Mouse (Mus musculus): ENCODE data around the gene Josd1.

GRCm38 (mm10) chr15:79681973-79682372 lies 5.7 kb downstream of the Josd1 start:
- no peak for TF ChIP-seq EP300 (IDR thresholded peaks at IDR 0.05)
- TF ChIP-seq CTCF (IDR thresholded peaks at IDR 0.05) = no peak

Measured in lung, postnatal 0 days (tissue).